Comparison of ENCODE assay signal across 20 mouse cellular contexts in genomic region chr11:84411642-84412018, GRCm38 (mm10).
DNase-seq lines count a peak whose midpoint lies in the region; ATAC-seq and TF ChIP-seq lines count a peak whose summit lies in the region.
"Had no signal": no experiment of that assay in that cellular context is flagged by ENCODE, and none has a peak within 500 bp of the region (broad histone marks: within the 10 kb centered on the region; RNA-seq: fewer than 3 reads in every experiment).

No protein-coding gene starts in this region.

- DNase-seq in hindbrain, postnatal 0 days (ENCODE audit: low spot score) = no peak
- peak; percentile 42 for DNase-seq in limb, embryonic 10.5 days (ENCODE audit: low spot score)
- no peak for DNase-seq in midbrain, embryonic 14.5 days
- DNase-seq in left cerebral cortex, postnatal 4 days = no peak
- no peak for DNase-seq in thymus, postnatal 25 days
- DNase-seq: adrenal gland, postnatal 10 days; cerebellum, adult 8-10 months; heart, adult 2 months; heart, postnatal 14 days; kidney, adult 2 months; kidney, postnatal 4 days; layer of hippocampus, postnatal 36 days; lung, postnatal 4 days; right cerebral cortex, adult 18-20 months had no signal

- no peak for TF ChIP-seq CTCF in hindbrain, postnatal 0 days (IDR thresholded peaks at IDR 0.05; ENCODE audit: low read depth)

- 0 out of 2 replicates have a peak, but pooled peaks have one; percentile 11 for ATAC-seq in hindbrain, embryonic 12.5 days (ENCODE audit: low FRiP score)
- no peak for ATAC-seq in hindbrain, postnatal 0 days
- ATAC-seq in hindbrain, embryonic 13.5 days (ENCODE audit: low FRiP score) = no peak
- no peak for ATAC-seq in midbrain, embryonic 14.5 days (ENCODE audit: low FRiP score, low TSS enrichment)
- ATAC-seq: CD4-positive, CD25-positive, alpha-beta regulatory T cell, adult 4 months; forebrain, embryonic 16.5 days had no signal

- no peaks in the 10 kb centered on the region for H3K36me3 ChIP-seq in hindbrain, embryonic 12.5 days
- H3K36me3 ChIP-seq in hindbrain, postnatal 0 days (ENCODE audit: insufficient read depth, low read length) = no peaks in the 10 kb centered on the region
- no peaks in the 10 kb centered on the region; the same call in 1 of the 2 replicates for H3K36me3 ChIP-seq in hindbrain, embryonic 13.5 days
- no peaks in the 10 kb centered on the region for H3K36me3 ChIP-seq in limb, embryonic 10.5 days
- H3K36me3 ChIP-seq in midbrain, embryonic 14.5 days (ENCODE audit: control insufficient read depth, insufficient read depth, low read length) = no peaks in the 10 kb centered on the region
- H3K36me3 ChIP-seq: limb, embryonic 15.5 days; stomach, embryonic 15.5 days had no signal

- H3K9me3 ChIP-seq in hindbrain, embryonic 12.5 days (replicated peaks) = no peaks in the 10 kb centered on the region; the same call in 1 of the 2 replicates
- H3K9me3 ChIP-seq in hindbrain, postnatal 0 days (ENCODE audit: low read length) = no peaks in the 10 kb centered on the region
- H3K9me3 ChIP-seq in hindbrain, embryonic 13.5 days = peaks cover 3% of the 10 kb centered on the region; the same call in 1 of the 2 replicates
- H3K9me3 ChIP-seq in limb, embryonic 10.5 days (replicated peaks) = no peaks in the 10 kb centered on the region
- H3K9me3 ChIP-seq in midbrain, embryonic 14.5 days (ENCODE audit: control insufficient read depth, low read length) = 0 out of 2 replicates have a peak, but pooled peaks cover 3% of the 10 kb centered on the region
- H3K9me3 ChIP-seq: limb, embryonic 15.5 days; stomach, embryonic 15.5 days had no signal

- H3K4me2 ChIP-seq in hindbrain, embryonic 12.5 days (replicated peaks) = no peak overlapping the region
- no peak overlapping the region for H3K4me2 ChIP-seq in hindbrain, postnatal 0 days (ENCODE audit: low read depth, low read length)
- H3K4me2 ChIP-seq in hindbrain, embryonic 13.5 days = no peak overlapping the region
- no peak overlapping the region for H3K4me2 ChIP-seq in midbrain, embryonic 14.5 days (ENCODE audit: low read length)
- H3K4me2 ChIP-seq: limb, embryonic 15.5 days; stomach, embryonic 15.5 days had no signal

- no peak overlapping the region for H3K9ac ChIP-seq in hindbrain, embryonic 12.5 days
- no peak overlapping the region for H3K9ac ChIP-seq in hindbrain, postnatal 0 days (replicated peaks; ENCODE audit: low read length)
- no peak overlapping the region for H3K9ac ChIP-seq in hindbrain, embryonic 13.5 days
- H3K9ac ChIP-seq in midbrain, embryonic 14.5 days (replicated peaks; ENCODE audit: low read length) = no peak overlapping the region
- H3K9ac ChIP-seq: limb, embryonic 15.5 days; stomach, embryonic 15.5 days had no signal

- H3K27me3 ChIP-seq in hindbrain, embryonic 12.5 days = no peaks in the 10 kb centered on the region
- H3K27me3 ChIP-seq in hindbrain, postnatal 0 days (ENCODE audit: insufficient read depth, low read length) = no peaks in the 10 kb centered on the region
- no peaks in the 10 kb centered on the region for H3K27me3 ChIP-seq in hindbrain, embryonic 13.5 days
- H3K27me3 ChIP-seq in limb, embryonic 10.5 days (ENCODE audit: low read depth, poor library complexity, severe bottlenecking) = peaks cover 16% of the 10 kb centered on the region
- no peaks in the 10 kb centered on the region for H3K27me3 ChIP-seq in midbrain, embryonic 14.5 days (ENCODE audit: control insufficient read depth, insufficient read depth, low read length)
- H3K27me3 ChIP-seq: limb, embryonic 15.5 days; stomach, embryonic 15.5 days had no signal

- intact Hi-C loops in left cerebral cortex, postnatal 4 days (cut with DNase I) = no loop called here

- H3K27ac ChIP-seq in hindbrain, embryonic 12.5 days = peak overlapping the region; percentile 66
- H3K27ac ChIP-seq in hindbrain, postnatal 0 days = no peak overlapping the region; the same call in 1 of the 2 replicates
- peak overlapping the region; percentile 79 for H3K27ac ChIP-seq in hindbrain, embryonic 13.5 days
- peak overlapping the region; percentile 44; the same call in 1 of the 2 replicates for H3K27ac ChIP-seq in limb, embryonic 10.5 days
- H3K27ac ChIP-seq in midbrain, embryonic 14.5 days (replicated peaks; ENCODE audit: low read depth, low read length) = peak overlapping the region; percentile 64; the same call in 1 of the 2 replicates
- H3K27ac ChIP-seq: heart, adult 2 months; limb, embryonic 15.5 days; stomach, embryonic 15.5 days had no signal

- peaks cover 27% of the 10 kb centered on the region for H3K4me1 ChIP-seq in hindbrain, embryonic 12.5 days
- H3K4me1 ChIP-seq in hindbrain, postnatal 0 days (ENCODE audit: insufficient read depth, low read length) = no peaks in the 10 kb centered on the region
- peaks cover 36% of the 10 kb centered on the region for H3K4me1 ChIP-seq in hindbrain, embryonic 13.5 days (replicated peaks)
- H3K4me1 ChIP-seq in limb, embryonic 10.5 days = peaks cover 35% of the 10 kb centered on the region
- H3K4me1 ChIP-seq in midbrain, embryonic 14.5 days (ENCODE audit: control insufficient read depth, insufficient read depth, low read length) = peaks cover 28% of the 10 kb centered on the region
- H3K4me1 ChIP-seq: limb, embryonic 15.5 days; stomach, embryonic 15.5 days had no signal

- H3K4me3 ChIP-seq in hindbrain, embryonic 12.5 days = no peak overlapping the region
- no peak overlapping the region for H3K4me3 ChIP-seq in hindbrain, postnatal 0 days (ENCODE audit: low read length)
- no peak overlapping the region for H3K4me3 ChIP-seq in hindbrain, embryonic 13.5 days
- H3K4me3 ChIP-seq in limb, embryonic 10.5 days = no peak overlapping the region
- H3K4me3 ChIP-seq in midbrain, embryonic 14.5 days (replicated peaks; ENCODE audit: low read depth, low read length) = no peak overlapping the region
- H3K4me3 ChIP-seq: heart, adult 2 months; limb, embryonic 15.5 days; stomach, embryonic 15.5 days had no signal

- 61% methylated on average over 7 of the region's 7 CpGs for WGBS in hindbrain, embryonic 12.5 days
- 64% methylated on average over 7 of the region's 7 CpGs for WGBS in hindbrain, postnatal 0 days
- 69% methylated on average over 7 of the region's 7 CpGs for WGBS in hindbrain, embryonic 13.5 days
- 68% methylated on average over 7 of the region's 7 CpGs for WGBS in limb, embryonic 10.5 days
- 64% methylated on average over 7 of the region's 7 CpGs for WGBS in midbrain, embryonic 14.5 days
